Mouse (Mus musculus): ENCODE data around the gene Zfyve1. TPM values are rescaled to one million over a fixed set of nuclear protein-coding genes. Genes with fewer than 3 reads are reported as not detected.

The Zfyve1 gene
- total RNA-seq, 4 experiments from 2014 or later, result 19.4 to 29.8 (median 25.8) TPM

DNA sequence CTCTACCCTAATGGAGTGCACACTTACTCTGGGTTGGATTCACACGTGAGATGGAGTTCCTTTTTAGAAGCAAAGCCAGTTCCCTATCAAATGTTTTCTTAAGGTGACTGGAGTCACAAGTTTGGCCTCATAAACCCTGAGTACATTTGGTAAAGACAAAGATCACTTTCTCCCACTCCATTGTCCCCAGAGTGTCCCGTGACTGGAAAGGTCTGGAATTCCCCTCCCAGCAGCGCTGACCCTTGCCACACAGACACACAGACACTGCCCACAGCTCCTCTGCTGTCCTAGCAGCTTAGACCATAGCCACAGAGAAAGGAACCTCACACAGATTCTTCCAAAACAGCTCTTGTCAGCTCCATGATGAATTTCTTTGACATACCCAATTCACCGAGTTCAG, 14.9 kb downstream of the Zfyve1 start:
- DNase-seq (ENCODE audit: low spot score in 2 of 2), result no peak

DNA sequence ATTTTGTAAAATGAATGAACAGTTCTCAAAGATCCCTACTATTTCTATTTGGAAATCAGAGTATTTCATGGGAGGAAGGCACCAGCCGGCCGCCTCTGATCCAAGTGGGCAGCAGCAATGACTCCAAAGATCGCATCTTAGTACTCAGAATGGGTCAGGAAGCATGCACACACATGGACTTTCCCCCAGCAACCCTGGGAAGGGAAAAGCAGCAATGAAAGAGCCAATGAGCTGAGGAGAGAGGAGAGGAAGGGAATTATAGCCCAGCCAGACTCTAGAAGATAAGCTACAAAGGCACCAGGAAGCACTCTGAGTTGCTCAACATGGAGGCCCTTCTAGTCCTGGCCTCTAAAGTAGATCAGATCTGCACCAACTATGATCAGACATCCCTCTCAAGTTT, 16.7 kb downstream of the Zfyve1 start:
- no peak for DNase-seq (ENCODE audit: low spot score in 2 of 2)

DNA sequence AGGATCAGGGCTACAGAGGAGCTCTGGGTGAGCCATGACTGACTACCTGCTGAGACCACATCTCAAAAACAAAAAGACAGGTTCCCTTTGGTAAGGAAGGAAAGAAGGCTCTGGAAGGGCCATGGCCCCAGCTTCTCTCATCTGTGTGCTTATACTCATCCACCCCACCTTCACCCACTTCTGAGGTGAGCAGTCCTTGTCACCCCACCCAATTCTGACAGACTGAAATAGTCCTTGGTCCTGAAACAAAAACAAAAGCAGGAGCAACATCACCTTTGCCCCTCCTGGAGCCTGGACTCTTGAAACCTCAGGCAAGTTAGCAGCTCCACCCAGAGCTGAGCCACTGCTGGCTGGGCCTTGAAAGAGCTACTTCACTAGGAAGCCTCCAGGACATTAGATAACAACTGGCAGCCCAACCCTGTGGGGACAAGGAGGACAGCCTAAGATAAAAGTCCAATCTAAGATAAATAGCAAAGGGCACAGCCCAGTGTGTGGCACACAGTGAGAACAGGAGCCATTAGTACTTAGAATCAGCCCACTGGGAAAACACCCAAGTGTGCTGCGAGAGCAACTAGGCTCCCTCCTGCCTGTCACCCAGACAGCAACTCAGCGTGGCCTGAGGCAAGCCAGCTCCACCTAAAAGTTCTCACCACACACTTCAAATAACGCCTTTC, 18.0 kb downstream of the Zfyve1 start:
- DNase-seq (ENCODE audit: low spot score in 2 of 2), result peak in 1 of 2 experiments; percentile 5

DNA sequence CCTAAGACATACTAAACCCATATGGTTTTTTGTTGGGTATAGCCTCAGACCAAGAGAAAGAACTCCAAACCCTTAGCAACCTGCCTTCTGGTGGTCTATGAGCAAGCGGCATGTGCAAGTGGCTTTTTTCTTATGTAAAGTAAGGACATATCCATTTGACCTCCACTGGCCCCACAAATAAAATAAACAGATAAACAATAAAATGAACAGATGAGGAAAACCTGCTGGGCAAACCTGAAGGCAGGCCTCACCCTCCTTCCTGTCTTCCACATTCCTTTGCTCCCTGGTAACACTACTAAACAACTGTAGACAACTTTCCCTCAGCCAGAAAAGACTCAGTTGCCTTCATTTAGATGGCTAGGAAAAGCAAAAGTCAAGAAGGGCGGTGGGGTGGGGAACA, 18.7 kb downstream of the Zfyve1 start:
- DNase-seq (ENCODE audit: low spot score in 2 of 2), result no peak

DNA sequence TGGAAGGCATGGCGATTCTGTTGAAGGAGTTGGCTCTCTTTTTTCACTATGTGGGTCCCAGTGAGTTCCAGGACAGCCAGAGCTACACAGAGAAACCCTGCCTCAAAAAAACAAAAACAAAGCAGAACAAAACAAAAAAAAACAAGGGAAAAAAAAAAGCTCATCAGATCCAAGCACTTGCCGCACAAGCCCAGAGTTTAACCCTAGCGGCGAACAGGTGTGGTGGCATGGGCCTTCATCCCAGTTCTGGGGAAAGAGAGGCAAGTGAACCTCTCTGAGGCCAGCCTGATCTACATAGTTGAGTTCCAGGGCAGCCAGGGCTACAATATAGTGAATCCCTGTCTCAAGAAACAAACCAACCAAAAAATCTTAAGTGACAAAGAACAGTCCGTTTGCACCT, 19.6 kb downstream of the Zfyve1 start:
- DNase-seq (ENCODE audit: low spot score in 2 of 2), result no peak

DNA sequence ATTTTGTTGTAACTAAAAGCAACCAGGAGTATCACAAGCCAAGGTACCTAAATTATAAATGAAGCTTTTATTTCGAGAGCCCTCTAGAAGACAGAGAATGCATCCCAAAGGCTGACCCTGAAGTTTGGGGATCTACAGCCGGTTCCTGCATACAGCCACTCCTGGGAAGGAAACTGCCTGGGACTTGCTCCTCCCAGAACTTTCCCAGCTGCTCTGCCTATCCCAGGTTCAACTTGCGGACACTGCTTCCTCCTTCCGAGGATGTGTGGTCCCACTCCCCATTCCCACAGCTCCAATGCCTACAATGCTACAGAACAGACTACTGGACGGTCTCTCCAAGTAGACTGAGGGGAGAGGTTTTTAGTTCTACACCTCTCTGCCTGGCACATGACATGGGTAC, 24.3 kb downstream of the Zfyve1 start:
- no peak for DNase-seq (ENCODE audit: low spot score in 2 of 2)

DNA sequence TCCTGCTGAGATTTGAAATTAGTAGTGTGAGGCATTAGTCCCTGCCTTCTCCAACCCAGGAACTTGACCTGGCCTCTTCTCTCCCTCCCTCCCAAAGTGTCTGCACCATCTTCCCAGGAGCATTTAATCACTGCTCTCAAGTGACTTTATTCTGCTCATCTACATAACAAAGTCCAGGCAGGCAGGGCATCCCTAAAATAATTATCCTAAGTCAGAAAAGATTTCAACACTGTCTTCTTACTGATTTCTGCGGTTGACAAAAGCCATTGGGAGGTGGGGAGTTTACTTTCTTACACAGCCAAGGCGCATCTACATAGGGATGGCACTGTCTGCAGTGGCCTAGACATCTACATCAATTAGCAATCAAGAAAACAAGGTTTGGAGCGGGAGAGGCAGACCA, 27.2 kb downstream of the Zfyve1 start:
- DNase-seq (ENCODE audit: low spot score in 2 of 2), result no peak

DNA sequence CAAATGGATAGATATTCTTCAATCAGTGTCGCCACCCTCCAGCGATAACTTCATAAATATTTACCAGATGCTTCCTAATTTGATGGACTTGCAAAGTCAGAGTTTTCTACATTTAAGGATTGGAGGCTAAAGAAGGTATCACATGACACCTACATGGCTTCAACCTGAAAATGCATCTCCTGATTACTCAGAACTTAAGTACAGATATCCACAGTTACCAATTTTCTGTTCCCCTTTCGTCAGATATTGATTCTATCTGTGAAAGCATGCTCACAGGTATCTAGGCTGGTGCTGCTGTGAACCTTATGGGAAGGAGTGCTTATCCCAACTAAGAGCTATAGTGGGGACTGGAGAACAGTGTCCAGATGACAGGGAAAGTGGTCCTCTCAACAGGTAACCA, 34.4 kb downstream of the Zfyve1 start:
- no peak for DNase-seq (ENCODE audit: low spot score in 2 of 2)

DNA sequence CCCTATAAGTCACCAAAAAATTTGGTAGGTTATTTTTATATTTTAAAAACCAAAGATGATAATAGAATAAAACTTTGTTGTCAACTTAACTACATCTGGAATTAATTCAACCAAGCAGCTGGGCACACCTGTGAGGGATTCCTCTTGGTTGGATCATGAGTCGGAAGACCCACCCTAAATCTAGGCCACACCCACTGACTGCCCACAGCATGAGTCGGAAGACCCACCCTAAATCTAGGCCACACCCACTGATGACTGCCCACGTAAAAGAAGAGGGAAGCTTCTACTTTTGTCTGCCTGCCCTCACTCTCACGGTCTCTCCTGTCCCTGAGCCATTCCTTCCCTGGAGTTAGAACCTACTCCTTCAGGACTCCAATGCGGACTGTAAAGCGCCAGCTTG, 36.8 kb downstream of the Zfyve1 start:
- no peak for DNase-seq (ENCODE audit: low spot score in 2 of 2)

DNA sequence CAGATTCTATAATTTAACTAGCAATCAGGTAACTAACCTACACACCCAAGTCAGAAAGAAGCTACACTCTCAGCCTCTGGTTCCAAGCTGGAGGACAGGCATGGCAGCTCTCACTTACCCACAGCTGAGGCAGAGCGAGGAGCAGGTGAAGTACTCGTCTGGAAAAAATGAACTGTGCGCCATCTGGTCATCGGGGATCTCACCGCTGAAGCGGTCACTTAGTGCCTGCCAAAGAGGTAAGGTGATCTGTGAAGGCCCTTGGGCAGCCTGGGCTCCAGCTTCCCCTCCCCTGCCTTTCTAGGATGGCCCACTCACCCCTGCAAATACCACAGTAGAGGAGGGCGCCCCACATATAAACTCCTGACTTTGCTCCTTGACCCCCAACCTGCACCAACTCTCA, 38.5 kb downstream of the Zfyve1 start:
- peak in 1 of 2 experiments; percentile 47 for DNase-seq (ENCODE audit: low spot score in 2 of 2)

DNA sequence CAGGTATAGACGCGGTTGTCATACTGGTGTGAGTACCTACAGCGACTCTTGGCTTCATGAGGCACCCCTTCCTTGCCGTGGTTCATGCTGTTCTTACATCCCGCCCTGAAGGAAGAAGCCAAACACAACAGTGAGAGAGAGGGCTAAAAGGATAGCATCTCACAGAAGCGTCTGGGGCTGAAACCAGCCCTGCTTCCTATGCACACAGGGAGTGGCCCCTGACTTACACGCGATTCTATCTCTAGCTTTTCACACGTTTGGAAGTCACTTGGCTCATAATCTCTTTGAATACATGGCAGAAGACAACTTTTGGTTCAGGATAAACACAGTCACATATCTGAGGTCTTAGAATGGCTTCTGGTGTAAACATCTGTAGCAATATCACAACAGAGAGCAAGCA, 41.4 kb downstream of the Zfyve1 start:
- DNase-seq (ENCODE audit: low spot score in 2 of 2), result no peak

DNA sequence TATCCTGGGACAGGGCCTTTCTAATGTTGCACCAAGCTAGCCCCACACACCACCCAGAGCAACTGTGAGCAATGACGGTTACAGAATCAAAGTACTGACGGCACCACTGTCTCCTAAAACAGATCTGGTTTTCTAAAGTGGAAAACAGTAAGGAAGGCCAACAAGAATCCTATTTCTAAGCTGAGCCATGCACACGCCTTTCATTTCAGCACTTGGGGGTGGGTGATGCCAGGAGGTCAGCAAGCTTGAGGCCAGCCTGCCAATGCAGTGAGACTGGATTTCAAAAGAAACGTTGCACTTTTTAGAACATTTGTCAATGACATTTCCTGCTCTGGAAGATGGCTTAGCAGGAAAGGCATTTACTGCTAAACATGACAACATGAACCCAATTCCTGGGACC, 43.2 kb downstream of the Zfyve1 start:
- no peak for DNase-seq (ENCODE audit: low spot score in 2 of 2)

DNA sequence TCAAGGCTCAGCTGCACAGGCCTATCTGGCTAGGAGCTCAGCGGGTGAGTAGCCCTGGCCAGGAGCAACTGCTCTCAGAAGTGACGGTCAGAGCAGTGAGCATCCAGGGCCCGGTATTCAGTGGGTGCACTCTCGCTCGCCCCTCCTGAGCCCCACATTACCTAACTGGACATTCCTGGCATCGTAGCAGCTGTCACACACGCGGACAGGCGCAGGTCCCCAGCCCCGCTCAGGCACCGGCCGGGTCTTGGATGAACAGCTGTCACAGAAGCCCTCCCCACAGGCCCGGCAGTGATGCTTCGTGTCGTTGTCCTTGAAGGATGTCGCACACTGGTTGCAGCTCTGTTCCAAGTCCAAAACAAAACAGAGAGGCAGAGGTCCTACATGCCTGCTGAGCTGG, 45.7 kb downstream of the Zfyve1 start:
- DNase-seq (ENCODE audit: low spot score in 2 of 2), result no peak

DNA sequence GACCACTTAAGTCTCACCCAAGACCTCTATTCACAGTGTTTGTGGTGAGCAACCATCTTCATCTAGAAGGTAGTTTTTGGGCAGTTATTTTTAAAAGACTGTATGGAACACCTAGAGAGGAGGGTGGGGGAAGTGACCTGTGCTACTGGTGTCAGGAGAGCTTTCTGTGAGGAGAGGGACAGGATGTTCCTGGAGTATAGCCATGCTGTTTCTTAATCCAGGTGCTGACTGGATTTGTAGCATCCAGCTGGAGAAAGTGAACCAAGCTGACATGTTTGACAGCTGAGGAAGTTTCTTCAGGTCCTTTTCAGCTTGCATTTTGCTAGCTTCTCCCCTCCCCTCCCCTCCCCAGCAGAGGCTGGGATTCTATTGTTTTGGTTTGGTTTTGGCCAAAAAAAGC, 52.2 kb downstream of the Zfyve1 start:
- DNase-seq (ENCODE audit: low spot score in 2 of 2), result peak in 1 of 2 experiments; percentile 37

DNA sequence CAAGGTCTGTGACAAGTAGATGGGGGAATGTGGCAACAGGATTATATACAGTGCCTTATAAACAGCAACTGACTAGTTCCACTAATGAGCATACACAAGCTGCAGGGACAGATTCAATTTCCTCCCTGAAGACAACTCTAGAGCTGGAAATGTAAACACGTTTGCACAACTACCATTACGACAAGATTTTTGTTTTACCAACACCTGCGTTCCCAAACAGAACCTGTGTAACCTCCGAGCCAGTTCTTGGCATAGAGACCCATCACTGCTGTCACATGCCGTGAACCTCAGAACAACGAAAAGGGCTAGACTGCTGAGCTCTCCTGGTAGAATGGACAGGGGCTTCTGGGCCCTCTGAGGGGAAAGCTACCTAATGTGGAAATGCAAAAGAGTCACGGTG, 53.0 kb downstream of the Zfyve1 start:
- no peak for DNase-seq (ENCODE audit: low spot score in 2 of 2)

DNA sequence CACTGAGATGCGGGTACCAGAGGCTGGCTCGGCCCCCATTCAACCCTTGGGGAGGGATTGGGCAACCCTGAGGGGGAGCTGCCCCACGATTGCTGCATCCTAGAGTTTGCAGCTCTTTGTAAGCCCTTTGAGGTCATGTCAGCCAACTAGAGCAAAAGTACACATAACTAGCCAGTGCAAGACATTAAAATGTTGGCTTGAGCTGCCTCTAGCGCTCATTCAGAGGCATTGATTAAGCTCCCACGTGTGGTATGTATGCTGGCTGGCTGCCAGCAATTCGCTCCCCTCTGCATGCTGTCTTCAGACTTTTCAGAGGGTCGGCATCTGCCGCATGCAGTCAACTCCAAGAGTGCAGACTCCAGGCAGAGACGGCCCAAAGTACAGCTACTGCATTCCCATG, 61.0 kb downstream of the Zfyve1 start:
- DNase-seq (ENCODE audit: low spot score in 2 of 2), result no peak

DNA sequence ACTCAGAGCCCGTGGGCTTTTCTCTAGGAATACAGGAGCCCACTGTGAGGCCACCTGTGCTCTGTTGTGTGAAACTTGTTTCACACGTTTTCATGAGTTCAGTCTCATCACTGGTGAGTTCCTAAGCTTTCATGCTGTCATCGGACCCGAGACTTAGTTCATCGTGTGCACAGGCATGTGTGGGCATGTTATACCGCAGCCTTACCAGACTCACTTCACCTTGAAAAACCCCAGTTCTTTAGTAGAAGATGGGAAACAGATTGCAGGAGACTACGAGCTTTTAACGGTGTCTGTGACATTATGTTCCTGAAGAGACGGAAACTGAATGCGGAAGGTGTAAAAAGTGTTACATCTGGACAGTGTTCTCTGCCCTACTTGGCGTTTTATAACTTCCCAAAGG, 61.6 kb downstream of the Zfyve1 start:
- no peak for DNase-seq (ENCODE audit: low spot score in 2 of 2)

DNA sequence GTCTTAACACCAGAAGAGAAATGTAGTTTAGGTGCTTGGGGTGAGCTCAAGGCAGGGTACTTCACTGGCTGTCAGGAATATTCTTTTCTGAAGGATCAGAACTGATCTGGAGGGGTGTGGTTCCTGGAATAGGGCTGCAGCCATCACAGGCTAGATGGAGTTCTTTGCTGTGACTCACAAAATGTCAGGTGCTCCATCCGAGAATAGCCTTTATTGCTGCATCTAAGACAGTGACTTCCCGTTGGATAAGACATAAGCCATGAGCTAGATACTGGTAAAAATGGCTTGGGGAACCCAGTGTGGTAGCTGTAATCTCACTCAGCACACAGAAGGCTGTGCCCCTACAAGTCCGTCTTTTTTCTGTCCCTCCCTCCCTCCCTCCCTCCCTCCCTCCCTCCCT, 62.8 kb downstream of the Zfyve1 start:
- no peak for DNase-seq (ENCODE audit: low spot score in 2 of 2)

DNA sequence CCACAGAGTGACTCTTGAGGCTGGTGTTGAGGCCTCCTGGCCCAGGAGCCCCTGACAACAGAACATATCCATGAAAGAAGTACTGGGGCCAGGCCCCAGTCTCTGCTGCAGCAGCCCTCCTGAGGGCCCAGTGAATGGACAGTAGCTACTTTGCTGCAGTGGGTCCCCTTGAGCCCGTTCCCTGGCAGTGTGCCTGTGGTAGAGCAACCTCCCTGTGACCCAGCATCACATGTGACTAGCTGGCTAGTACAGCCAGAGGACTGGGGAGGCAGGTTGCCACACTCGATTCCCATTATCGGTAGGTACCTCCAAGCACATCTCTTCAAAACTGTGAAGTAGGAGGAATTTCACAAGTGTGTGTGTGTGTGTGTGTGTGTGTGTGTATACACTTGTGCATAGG, 64.1 kb downstream of the Zfyve1 start:
- DNase-seq (ENCODE audit: low spot score in 2 of 2), result no peak

DNA sequence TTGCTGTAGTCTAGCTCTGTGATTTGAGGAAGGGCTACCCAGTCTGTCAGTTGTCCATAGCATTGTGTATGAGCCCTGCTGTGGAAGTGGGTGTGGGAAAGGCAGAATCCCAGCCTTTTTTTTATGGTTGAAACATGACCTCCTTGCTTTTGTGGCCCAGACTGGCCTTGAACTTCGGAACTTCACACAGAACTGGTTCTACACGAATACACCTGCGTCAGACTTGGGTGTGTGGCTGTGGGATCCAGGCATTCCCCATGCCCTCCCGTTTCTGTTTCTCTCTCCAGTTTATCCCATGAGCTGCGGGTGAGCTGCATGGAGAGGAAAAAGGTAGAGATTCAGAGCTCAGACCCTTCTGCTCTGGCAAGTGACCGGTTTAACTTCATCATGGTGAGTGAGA, 65.0 kb downstream of the Zfyve1 start:
- DNase-seq (ENCODE audit: low spot score in 2 of 2), result no peak

DNA sequence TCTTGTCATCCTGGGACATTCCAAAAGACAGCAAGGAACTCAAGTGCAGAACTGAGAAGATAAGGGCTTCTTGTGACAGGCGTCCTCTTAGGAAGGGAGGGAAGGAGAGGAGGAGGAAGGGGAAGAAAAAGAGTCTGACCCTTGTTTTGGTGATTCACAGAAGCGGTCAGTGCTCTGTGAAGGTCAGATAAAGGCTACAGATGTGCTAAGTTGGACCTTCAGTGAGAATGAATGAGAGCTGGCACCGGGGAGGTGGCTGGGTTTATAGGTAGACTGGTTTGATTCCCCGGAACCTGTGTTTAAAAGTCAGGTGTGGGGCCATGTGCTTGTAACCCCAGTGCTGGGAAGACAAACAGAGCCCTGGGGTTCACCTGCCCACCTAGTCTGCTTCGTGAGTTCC, 68.4 kb downstream of the Zfyve1 start:
- no peak for DNase-seq (ENCODE audit: low spot score in 2 of 2)

DNA sequence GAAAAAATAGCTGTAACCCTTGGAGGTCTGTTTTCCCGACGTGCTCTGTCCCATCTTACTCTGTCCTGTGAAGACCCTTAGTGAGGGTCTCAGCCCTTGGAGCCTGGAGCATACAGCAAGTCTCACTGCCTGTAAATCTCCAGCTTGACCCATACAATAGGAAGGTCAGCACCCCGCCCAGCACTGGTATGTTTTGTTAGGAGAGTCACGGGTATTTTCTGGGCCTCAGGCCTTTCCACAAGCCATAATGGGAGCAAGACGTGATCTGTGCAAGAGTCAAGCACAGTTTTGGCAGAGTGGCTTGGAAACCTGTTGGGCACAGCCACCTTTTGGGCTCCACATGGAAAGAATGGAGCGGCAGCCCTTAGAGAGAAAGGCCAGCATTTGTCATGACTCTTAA, 69.2 kb downstream of the Zfyve1 start:
- no peak for DNase-seq (ENCODE audit: low spot score in 2 of 2)

DNA sequence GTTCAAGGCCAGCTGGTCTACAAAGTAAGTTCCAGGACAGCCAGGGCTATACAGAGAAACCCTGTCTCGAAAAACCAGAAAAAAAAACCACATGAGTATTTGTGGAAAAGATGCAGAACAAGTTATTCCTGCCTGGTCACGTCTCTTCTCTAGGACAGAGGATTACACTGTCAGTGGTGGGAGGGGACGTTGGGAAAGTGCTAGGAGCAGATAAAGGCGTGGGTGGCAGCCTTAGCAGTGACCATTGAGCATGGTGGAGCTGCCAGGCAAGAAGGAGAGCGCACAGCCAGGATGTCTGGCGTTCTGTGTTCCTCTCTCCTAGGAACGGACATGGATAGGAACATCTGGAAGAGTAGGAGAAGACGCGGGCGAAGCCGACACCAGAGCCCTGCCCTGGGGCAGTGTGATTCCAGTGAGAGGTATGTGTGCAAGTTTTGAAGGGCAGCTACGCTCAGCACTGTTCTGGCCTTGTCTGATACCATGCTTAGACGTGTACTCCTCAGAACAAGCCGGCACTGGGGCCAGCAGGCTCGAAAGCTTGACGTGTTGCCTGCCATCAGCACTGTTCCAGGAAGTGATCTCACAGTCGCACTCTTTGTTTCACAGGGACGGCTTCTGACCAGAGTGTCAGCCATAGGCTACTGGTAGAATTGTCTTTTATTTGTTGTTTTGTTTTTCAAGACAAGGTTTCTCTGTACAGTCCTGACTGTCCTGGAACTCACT, 71.0 kb downstream of the Zfyve1 start:
- DNase-seq (ENCODE audit: low spot score in 2 of 2), result no peak

Data from gastrocnemius, adult 8-10 months (tissue).